Mouse (Mus musculus) liver, postnatal 0 days (tissue): ENCODE data around the gene Plcl2.

ENCODE experiments used
- CTCF ChIP-seq: sonication (generic); IDR thresholded peaks from 2 replicates; pipeline ENCODE4 v1.5.1; 2016; ENCODE audit warnings: antibody characterized with exemption, low read depth
- EP300 ChIP-seq: IDR thresholded peaks from 2 replicates; pipeline ENCODE4 v1.6.1; 2016; ENCODE audit warnings: antibody characterized with exemption, low read depth, mild to moderate bottlenecking

DNA sequence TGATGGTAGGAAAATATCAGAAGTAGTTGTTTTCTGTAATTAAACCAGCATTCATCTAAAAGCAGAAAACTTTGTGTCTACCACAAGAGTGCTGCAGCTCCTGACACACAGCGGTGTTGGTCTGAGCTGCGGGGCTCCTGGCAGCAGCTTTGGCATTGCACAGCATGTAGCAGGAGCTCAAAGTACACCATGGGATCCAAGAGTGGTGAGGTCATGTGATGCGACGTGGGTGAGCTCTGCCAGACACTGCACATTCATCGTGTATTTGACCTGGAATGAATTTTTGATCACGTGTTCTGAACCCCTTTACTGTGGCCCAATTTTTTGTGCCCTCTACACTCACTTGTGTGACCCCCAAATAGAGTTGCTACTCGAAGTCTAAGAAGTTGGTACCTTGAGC lies 6.1 kb upstream of the Plcl2 start:
- no peak for TF ChIP-seq CTCF
- TF ChIP-seq EP300 = no peak
